Mouse (Mus musculus): Measurements from ENCODE around the gene Pax2. TPM values are rescaled to one million over a fixed set of nuclear protein-coding genes. Genes with fewer than 3 reads are reported as not detected.
"Not testable (repeated sequence)": the region's sequence is repeated elsewhere in the genome, so short reads cannot be mapped to it uniquely, and the experiment has no call there.

Gene Pax2
- total RNA-seq, 2 experiments from 2014 or later: not detected

- no peak for DNase-seq
Observed at GRCm38 (mm10) chr19:44835931-44836861, 80.4 kb downstream of the Pax2 start.

DNA sequence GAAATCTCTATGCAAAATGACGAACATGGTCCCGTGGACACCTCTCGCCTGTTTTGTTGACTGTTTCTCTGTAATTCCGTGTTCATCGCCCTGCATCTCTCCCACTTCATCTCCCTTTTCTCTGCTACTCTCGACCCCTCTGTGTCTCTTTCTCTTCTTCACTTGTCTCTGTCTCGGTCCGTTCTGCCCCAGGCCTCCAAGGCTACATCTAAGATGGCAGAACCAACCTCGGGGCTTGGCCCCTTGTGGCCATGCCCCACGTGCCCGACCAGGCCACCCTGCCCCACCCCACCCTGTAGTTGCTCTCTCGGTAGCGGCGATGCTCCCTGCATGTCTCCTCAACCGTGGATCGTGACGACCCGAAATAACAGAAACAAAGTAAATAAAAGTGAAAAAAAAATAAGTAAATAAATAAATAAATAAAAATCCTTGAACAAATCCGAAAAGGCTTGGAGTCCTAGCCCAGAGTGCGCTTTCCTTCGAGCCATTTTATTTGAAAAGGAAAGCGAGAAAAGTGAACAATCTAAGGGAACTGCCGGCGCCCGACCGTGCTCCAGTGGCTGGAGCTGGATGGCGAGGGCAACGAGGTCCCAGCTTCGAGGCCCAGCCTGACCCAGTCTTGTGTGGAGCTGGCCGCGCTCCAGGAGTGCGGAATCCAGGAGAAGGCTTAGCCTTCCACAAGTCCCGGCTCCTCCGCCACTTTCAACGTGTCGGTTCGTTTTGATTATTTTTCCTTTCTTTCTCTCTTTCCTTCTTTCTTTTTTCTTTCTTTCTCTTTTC, 81.8 kb downstream of the Pax2 start:
- no peak for DNase-seq

- DNase-seq: no peak
Observed at GRCm38 (mm10) chr19:44838321-44838720, 82.5 kb downstream of the Pax2 start.

GRCm38 (mm10) chr19:44842661-44843060, 86.8 kb downstream of the Pax2 start:
- not testable (repeated sequence) for DNase-seq

DNA sequence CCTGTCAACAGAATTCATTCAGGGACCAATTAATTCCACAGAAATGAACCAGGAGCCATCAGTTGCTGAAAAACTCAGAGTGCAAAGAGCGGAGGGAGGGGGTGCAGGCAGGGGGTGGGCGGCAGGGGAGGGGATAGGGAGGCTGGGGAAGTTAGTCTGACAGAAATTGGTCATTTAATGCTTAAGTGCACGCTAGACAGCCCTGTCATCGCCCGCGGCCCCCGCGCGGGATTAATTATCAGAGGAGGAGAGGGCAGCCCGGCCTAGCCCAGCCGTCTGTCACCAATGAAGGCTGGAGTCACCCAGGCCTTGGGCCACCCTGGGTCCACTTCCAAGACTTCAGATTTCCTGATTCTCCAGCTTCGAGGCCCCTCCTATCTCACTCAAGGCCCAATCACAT, 93.6 kb downstream of the Pax2 start:
- no peak for DNase-seq

- DNase-seq: no peak
Observed at GRCm38 (mm10) chr19:44858671-44859070, 102.8 kb downstream of the Pax2 start.

DNA sequence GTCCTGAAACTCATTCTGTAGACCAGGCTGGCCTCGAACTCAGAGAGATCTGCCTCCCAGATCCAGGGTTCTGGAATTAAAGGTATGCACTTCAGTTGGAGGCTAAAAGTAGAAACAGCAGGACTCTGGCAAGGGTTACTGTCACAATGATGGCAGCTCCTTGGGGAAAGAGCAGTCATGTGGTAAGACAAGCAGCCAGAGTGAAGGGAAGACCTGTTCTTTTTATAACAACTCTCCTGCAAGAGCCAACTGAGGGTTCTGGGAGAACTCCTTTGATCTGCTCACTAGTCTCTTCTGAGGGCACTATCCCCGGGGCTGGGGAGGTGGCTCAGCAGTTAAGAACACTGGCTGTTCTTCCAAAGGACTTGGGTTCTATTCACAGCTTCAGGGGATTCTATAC, 112.9 kb downstream of the Pax2 start:
- DNase-seq: no peak

DNA sequence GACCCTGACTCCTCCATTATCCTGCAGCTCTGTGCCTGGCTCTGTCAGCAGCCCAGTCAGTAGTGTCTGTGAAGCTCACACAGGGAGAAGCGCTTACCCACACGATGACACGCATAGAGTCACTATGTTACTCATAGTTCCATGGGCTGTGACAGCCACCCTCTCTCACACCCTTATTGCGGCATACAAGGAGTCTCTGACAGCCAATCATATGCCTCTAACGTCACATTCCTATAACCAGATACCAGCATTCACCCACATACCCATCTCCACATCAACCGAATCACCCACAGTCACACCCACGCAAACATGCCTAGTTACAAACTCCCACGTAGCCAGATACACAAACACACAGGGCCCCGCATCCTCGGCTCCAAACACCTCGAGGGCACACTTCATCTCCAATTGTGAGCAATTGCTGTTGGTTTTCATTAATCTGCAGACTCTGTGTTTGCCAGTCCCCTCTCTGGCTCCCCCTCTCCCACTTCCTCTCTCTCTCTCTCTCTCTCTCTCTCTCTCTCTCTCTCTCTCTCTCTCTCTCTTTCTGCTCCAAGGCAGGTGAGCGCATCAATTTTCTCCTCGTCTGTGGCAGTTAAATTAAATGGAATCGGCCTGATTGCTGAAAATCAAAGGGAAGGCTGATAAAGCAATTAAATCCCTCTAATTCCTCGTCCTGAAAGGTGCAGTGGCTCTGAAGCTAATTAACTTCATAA, 118.5 kb downstream of the Pax2 start:
- no peak for DNase-seq

- no peak for DNase-seq
Observed at GRCm38 (mm10) chr19:44874928-44875327, 119.1 kb downstream of the Pax2 start.

- DNase-seq: no peak
Observed at GRCm38 (mm10) chr19:44875718-44876117, 119.9 kb downstream of the Pax2 start.

GRCm38 (mm10) chr19:44876529-44876928, 120.7 kb downstream of the Pax2 start:
- no peak for DNase-seq

GRCm38 (mm10) chr19:44882552-44883024, 126.7 kb downstream of the Pax2 start:
- DNase-seq: peak; percentile 42

GRCm38 (mm10) chr19:44884331-44884730, 128.5 kb downstream of the Pax2 start:
- no peak for DNase-seq

GRCm38 (mm10) chr19:44886475-44886874, 130.6 kb downstream of the Pax2 start:
- DNase-seq: no peak

Small RNA genes within 50 kb of the gene (microRNA-seq; reads per million reads assigned to microRNA genes)
- 0 reads per million in 2 experiments for gene Mir6405

Other genes starting within 250 kb of the Pax2 start
- 1 to 10 TPM; 5.1 to 5.6 TPM for gene Sec31b, start 210.2 kb upstream of the Pax2 start, total RNA-seq (2021)
- not detected for gene Gm20538, start 203.2 kb upstream of the Pax2 start, total RNA-seq (2021)
- 100 to 1,000 TPM; 675 to 794 TPM for gene Ndufb8, start 200.6 kb upstream of the Pax2 start, total RNA-seq (2021)
- gene Hif1an, start 193.2 kb upstream of the Pax2 start, total RNA-seq (2021): 10 to 100 TPM; 89.6 to 91.5 TPM
- 10 to 100 TPM; 22.4 to 28.4 TPM for gene Slf2, start 175.1 kb downstream of the Pax2 start, total RNA-seq (2021)
- gene Sema4g, start 233.1 kb downstream of the Pax2 start, total RNA-seq (2021): 1 to 10 TPM; 1.6 TPM
- 10 to 100 TPM; 13.8 to 14.7 TPM for gene Twnk, start 249.6 kb downstream of the Pax2 start, total RNA-seq (2021)